Mouse (Mus musculus): Measurements from ENCODE around the gene Fbln5. TPM values are rescaled to one million over a fixed set of nuclear protein-coding genes. Genes with fewer than 3 reads are reported as not detected.

Fbln5 gene
- total RNA-seq (2021), result 10 to 100 TPM; 60.7 to 81.7 TPM
- long read RNA-seq, experiment 1, full-length matches to known transcripts, result 69 of 112 reads
- long read RNA-seq, experiment 1, partial matches to known transcripts, result 32 of 112 reads
- long read RNA-seq, experiment 1, other reads (novel, unspliced or antisense), result 11 of 112 reads
- long read RNA-seq, experiment 2, full-length matches to known transcripts, result 69 of 78 reads
- long read RNA-seq, experiment 2, partial matches to known transcripts, result 3 of 78 reads
- long read RNA-seq, experiment 2, other reads (novel, unspliced or antisense), result 6 of 78 reads

DNA sequence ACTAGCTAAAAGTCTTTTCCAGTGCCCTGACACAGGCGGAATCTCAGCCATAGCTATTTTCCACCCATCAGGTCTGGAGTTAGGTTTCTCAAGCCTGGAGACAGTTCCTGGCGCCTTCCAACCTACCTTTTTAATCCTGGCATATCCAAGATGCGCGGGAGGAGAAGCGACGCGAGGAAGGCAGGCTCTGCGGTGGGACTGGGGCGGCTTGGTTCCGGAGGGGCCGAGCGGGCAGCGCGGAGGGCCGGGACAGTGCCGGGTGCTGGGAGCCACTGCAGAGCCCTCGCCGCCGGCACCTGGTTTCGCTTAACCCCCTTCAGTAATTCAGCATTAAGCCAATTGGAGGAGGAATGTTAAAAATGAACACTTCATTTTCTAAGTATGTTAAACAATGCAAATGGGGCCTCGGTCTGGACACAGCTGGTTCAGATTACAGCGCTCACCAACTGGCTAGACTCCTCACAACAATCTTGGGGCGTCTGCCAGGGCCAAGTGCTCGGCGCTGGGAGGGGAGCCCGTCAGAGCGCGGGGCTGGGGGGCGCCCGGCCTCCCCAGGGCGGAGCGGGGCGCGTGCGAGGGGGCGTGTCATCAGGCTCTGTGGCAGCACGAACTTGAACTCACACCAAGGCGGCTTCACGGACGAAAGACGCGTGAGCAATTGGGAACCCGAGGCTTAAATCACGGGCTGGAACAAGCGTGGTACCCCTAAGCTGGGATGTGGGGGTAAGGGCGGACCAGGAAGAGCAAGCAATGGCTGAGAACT lies at the start of gene Fbln5:
Gene Fbln5 (minus strand): TSS at position 448 of the 763 bp plus-strand sequence.
- peak; percentile 68 for DNase-seq

DNA sequence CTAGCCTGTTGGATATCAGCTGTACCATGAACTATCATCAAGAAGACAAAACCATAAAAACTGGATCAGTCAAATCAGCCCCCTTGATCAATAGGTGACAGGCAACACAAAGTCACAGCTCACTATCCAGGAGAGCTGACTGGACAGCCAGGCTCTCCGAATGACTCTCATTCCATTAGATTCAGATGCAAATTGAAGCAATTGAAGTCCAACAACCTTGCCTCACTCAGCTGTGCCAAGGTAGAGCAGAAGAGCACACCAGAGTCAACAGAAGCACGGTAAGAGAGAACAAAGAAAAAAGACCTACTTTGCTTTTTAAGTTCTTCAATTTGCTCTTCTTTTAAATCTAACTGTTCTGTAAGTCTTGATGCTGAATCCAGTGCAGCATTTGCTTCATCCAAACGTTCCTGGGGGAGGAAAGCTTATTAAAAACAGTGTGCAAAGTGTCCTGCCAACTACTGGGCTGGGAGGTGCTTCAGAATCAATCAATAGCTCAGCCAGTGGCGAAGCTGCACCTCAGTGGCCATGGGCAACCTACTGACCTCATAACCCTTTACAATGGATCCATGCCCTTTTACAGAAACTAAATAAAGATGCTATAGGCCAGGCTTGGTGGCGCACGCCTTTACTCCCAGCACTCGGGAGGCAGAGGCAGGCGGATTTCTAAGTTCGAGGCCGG lies 43.6 kb upstream of the Fbln5 start:
- no peak for DNase-seq

DNA sequence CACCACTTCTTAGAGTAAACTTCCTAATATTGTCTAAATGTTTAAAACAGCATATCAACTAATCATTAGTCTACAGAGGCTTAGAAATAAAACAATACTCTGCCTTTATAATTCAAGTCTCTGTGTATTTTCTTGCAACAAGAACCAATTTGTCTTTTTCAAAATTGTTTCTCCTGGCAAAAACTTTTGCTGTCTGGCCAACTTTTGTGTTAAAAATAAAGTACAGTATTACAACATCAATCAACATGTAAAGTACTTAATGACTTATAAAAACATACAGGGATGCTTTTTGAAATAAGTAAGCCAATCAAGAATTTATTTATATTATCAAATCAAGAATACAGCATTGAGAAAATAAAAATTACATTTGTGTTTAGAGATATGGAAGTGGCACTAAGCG lies 41.4 kb upstream of the Fbln5 start:
- no peak for DNase-seq

DNA sequence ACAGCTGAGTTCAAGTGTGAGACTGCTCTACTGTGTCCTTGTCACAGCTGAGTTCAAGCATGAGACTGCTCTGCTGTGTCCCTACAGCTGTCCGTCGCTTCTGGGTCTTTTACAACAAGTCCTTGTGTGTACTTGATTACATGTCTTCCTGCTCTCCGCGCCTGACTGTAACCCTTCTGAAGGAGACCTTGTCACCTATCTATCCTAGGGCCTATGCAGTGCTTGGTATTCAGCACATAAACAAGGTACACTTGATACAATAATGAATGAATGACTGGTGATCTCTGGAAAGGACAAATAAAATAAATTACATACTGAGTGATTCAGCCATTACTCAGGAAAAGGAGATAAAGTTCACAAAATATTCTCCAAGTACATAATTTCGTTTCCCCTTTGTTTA lies 39.2 kb upstream of the Fbln5 start:
- no peak for DNase-seq

DNA sequence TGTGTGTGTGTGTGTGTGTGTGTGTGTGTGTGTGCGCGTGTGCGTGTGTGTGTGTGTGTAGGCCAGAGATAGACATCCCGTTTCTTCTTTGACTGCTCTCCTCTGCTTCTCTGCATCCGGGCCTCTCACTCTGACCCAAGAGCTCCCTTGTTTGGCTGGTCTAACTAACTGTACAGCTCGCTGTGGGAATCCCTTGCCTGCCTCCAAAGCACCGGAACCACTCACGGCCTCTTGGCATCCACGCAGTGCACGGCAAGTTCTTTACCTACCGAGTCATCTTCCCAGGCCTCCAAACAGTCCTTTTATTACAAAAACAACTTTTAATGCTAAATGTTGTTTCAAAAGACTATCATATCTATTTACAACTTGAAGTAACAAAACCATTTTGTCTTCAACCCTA lies 35.5 kb upstream of the Fbln5 start:
- DNase-seq, result no peak

DNA sequence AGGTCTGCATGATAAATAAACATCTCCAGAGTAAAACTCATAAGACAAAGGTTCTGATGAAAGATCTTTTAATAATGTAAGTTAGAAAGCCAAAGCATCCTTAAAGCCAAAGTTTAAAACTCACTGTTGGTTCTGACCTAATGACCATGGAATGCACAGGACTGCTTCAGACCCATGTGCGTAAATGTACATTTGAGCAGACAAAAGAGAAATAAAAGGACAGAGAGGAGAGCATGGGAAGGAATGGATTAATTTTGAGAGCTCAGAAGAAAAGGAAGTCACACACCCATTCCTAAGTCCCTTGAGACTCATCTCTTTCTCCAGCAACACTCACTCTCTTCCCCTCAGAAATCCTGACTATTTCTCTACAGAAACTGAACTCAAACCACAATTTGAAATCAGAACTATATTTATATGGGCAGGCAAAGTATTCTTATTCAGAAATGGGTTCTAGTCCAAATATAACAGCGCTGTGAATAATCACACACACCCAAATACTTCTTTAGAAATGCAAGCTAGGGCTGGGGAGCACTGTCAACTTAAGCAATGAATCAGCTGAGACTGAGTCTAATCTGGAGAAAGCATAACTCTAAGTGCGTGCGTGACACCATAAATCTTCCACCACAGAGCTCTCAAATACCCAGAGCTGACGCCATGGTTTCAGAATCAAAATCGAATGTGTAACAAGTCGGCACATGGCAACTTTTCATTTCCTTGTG lies 33.1 kb upstream of the Fbln5 start:
- DNase-seq, result peak; percentile 15

DNA sequence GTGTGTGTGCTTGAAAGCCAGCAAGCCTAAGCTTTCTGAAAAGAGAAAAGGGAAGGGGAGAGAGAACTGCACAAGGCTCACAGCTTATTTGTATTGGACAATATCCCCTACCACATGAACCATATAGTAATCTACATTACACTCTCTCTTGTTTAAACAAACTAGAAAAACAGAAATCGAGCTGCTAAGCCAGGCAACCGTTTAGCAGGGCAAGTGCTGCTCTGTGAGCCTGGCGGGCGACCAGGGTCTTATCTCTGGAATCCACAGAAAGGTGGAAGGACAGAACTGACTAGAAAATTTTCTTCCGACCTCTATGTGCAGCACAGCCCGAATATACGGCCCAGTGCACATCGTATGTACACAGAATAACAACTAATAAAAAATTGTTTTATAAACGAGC lies 32.5 kb upstream of the Fbln5 start:
- DNase-seq, result no peak

DNA sequence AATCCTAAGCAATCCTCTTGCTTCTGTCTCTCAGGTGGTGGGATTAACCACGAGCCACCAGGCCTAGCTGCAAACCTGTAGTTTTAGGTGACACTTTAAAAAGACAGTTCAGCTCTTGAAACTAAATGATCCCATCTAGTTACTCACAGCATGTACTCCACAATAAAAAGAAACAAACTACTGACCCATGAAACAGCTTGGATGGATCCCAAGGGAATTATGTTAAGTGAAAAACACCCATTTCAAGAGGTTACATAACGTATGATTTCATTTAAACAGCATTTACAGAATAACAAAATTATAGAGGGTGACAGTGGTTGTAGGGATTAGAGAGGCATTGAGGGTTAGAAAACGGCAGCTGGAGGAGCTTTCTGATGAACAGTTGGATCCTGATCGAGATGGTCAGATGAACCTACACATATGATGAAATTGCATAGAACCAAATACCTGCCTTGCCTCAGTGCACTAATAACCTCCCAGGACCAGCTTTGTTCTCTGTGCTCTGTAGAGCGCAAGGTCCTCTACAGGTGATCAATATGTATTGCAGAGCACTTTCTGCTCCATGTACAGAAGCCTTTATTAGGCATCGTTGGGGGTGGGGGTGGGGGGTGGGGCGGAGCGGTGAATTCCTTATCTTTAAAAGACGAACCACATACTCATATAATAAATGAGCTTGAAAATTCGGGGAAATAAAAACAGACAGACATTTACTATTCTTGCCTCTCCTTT lies 17.9 kb upstream of the Fbln5 start:
- DNase-seq, result no peak

DNA sequence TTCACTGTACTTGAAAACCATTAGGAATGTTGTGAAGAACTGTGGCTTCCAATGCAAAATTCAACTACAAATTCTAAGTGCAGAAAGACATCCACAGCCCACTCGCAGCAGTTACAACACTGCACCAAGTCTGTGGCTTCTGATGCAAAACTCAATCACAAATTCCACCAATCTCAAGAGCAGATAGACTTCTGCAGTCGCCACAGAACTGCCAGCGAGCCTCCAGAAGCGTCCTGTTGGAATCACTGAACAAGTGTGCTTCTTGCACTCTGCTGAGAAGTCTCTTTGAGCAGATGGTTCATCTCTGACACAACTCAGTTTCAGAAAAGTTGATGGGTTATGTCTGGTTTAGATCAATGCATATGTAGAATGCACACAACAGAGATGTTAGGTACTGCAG lies 15.9 kb upstream of the Fbln5 start:
- no peak for DNase-seq

DNA sequence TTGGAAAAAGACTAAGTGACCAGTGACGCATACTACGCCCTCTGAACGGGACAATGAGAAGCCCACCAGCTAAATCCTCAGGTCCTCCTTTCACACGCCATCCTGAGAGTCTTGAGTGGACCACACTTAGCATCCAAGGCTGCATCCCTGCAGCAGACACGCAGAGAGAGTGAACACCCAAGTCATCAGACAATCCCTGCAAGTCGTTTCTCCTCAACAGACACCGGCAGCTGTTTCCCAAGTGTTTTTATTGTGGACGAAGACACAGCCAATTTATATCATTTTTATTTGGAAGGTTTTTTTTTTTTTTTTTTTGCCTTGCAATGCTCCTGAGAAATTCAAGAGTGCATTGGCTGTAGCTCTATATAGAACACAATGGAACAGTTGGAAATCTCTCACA lies 14.9 kb upstream of the Fbln5 start:
- no peak for DNase-seq

DNA sequence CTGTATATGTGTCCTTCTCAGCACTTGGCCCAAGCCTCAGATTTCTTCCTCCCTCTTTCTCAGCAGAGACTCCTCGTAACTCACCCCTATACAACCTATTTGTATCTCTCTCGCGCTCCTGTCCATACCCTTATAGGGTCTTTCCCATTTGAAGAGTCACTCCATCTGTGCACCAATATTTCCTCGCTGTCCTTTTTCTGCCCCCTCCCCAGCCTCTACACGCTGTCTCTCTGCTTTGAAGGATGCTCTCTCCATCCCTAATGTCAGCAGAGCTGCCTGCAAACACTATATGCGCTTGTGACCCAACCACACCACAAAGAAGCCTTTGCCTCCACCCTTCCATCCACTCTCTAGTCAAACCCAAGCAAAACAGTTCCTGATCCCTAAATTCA lies 14.3 kb upstream of the Fbln5 start:
- DNase-seq, result no peak

DNA sequence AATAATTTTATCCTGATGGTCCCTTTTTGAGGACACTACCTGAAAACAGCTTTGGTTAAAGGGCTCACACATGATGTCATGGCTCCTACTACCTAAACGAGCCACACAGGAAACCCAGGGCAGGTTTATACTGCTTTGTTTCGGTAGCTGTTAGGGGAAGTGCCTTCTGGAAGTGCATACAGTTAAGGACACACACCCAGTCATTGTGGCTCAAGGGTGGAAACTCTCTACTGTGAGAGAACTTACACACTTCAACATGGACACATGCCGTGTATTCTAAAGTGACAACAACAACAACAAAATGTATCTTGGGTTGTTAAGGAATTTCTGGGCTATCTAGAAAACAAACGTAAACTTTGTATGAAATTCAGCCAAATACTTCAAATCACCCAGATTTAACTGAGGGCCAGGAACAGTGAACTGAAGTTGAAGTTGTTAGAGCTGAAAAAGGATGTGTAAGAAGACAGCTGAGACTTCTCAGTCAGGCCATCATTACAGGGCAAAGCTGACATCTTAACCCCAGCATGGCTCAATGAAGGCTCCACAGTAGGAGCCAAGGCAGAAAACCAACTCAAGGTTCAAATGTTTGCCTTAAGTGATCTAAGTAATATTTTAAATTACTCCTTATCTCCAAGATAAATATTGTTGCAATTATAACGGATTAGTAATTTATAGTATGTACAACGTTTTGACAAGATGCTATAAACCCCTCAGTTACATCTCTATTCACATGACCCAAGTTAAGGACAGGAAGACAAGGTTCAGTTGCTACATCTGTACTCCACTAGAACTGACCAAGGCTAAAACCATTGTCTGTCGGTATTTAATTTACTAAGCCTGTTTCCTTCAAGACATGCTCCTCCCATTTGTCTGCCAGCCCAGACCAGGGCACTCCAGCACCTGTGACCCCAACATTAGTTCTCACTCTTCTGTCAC lies 13.6 kb upstream of the Fbln5 start:
- no peak for DNase-seq

DNA sequence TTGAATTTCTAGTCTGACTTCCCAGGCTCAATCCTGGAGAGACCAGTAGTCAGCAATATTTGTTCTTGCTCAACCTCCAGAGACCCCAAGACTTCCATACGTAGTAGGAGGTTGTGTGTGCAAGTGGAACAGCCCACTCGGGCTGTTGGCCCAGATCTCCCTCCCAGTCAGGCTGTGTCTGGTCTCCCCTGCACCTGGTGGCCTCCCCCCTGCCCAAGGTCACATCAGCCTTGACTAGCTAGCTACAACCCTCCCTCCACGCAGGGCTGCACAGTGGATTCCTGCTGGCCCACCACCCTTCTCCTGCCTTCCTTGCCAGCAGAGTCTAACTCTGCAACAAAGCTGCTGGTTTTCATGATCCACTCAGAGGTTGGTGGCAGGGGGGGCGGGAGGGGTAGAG lies 12.4 kb upstream of the Fbln5 start:
- no peak for DNase-seq

DNA sequence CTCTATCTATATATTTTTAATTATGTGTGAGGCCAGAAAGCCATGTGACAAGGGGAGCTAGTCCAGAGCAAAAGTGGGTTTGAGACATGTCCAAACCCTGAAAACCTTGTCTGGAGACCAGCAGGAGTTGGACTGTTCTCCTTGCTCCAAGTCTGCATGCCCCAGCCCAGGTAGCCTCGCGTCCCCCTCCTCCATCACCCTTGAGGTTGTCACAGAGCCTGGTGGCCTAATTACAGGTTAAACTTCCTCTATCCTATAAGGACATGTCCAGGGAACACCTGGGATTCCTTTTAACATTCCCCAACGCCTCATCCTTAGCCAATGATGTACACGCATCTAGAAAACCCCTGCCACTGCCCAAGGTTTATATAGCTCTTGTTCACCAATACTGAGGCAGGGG lies 4.3 kb upstream of the Fbln5 start:
- DNase-seq, result no peak

DNA sequence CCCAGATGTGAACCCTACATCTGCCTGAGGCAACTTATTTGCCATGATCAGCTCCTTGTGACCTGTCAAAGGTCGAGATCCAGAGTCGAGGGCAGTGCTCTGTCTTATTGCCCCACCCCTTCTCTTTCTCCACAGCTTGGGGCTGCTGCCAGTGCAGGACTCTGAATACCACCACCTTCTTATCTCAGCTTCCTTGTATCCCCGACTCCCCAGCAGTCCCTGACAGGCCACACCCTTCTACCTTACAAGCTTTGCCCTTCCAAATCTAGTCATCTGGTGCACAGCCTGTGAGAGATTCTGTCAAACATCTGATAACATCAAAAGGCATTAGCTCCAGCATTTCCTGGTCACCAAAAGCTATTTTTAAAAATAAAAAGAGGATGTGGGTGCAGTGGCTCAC lies 2.7 kb upstream of the Fbln5 start:
- DNase-seq, result no peak

DNA sequence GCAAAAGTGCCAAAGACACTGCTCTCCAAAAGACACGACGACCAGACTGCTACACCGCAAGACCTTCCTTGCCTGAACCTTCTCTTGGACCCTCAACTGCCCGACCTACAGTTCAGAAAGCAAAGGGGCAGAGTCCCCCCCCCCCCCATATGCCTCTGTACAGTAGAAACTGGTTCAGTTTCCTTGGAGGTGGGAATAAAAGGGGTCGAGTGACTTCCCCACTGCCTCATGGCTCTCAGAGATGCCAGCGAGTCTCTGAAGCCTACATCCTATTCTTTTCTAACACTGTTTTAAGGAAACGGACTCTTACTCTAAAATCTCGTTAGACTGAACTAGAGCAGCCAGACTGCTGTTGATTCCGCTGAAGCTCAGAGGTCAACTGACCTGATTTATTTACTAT lies 715 bp upstream of the Fbln5 start:
- no peak for DNase-seq

DNA sequence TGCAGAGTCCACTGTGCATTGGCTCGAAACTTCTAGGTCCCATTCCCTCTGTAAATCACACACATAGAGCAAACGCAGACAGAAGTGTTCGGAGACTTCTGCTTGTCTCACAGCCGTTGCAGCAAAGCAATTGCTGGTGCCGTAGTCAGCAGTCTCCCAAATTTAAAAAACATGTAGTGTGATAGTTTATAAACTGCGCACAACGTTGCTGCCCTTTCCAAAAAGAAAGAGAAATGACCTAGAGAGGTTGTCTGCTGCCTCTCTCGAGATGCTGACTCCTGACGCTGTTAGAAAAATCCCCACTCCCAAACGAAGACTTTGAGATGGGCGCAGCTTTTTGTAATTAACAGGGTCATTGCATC lies 628 bp downstream of the Fbln5 start:
- DNase-seq, result no peak

DNA sequence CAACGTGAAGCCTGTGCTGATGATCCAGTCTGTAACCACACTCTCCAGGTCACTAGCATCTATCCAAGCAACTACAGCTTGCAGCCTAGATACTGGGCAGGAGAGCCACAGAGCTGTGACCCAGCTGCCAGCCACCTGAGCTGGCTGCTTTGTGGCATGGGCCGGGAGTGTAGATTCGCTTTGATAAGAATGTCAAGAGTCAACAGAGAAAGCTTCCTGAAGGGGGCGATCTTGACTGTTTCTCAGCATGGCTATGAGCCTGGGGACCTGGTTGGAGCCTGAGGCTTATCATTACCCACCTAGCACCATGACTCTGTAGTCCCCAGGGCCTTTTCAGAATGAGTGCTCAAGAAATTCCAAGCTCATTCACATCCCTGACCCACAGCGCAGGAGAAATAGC lies 2.0 kb downstream of the Fbln5 start:
- DNase-seq, result no peak

DNA sequence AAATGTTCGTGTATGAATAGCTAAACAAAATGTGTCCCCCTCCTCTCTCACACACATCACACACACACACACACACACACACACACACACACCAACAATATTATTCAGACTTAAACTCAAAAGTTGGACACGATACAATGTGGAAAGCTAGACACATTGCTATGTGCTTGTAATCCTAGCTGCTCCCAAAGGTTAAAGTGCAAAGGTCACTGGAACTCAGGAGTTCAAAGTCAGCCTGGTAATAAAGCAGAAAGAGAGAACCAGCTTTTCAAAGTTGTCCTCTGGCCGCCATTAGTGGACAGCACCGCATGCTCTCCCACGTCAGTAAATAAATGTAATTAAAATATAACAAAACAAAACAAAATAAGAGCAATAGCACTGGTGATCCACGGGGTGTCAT lies 3.1 kb downstream of the Fbln5 start:
- DNase-seq, result no peak

DNA sequence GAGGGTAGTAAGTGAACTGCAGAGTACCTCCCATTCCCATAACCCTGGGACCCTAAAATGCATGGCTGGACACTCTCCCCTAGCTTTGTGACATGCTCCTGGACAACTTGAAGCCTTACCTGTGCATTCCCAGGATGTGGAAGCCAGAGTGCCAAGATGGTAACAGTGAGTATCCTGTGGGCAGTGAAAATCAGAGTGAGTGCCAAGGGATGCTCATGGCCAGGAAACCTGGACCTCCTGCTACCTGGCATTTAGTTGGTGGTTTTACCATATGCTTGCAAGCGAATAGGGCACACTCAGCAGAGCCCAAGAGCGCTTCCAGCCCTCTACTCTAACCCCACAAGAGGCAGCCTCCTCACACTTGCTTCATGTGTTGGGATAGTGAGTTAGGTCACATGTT lies 4.4 kb downstream of the Fbln5 start:
- no peak for DNase-seq

DNA sequence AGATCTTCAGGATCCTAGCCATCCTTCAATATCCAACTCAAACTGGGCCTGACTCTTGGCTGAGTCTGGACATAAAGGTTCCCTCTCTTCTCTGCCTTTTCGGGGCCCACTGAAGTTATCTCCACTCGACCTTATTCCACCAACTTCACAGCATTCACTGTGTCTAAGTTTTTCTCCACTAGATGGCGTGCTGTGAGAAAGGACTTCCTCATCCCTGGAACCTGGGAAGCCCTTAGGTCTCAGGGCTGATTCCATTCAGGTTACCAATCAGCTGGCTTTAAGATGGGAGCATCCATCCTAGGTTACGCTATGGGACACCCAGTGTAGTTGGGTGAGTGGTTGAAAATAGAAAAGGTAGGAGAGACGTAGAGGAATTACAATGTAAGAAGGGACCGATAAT lies 7.7 kb downstream of the Fbln5 start:
- peak; percentile 30 for DNase-seq
